Mouse (Mus musculus) liver, adult 2 months (tissue): Measurements from ENCODE around the gene Cobl. TPM values are rescaled to one million over a fixed set of nuclear protein-coding genes. Genes with fewer than 3 reads are reported as not detected.

Experiments used
- DNase-seq: peaks from one replicate; pipeline ENCODE4 v3.0.0-alpha.2; 2011; ENCODE audit warnings: low read depth, low spot score; ENCODE audit errors: extremely low read depth
- H3K27ac ChIP-seq: fragments of 200-500 bp; replicated peaks from 2 replicates; pipeline ENCODE4 v1.5.1; 2012; ENCODE audit warnings: low read depth, mild to moderate bottlenecking, control low read depth, inconsistent platforms, low read length; ENCODE audit not compliant: insufficient read depth
- H3K27me3 ChIP-seq: fragments of 200-500 bp; 2 replicates; pipeline ENCODE4 v1.6.1; 2012; ENCODE audit warnings: mild to moderate bottlenecking, moderate library complexity, low read length, inconsistent platforms; ENCODE audit not compliant: control insufficient read depth, insufficient read depth
- H3K36me3 ChIP-seq: fragments of 200-500 bp; 2 replicates; pipeline ENCODE4 v1.6.1; 2012; ENCODE audit warnings: low read length, inconsistent platforms; ENCODE audit not compliant: control insufficient read depth, insufficient read depth
- H3K4me1 ChIP-seq: fragments of 200-500 bp; 2 replicates; pipeline ENCODE4 v1.6.1; 2011; ENCODE audit warnings: low read length; ENCODE audit not compliant: control insufficient read depth, insufficient read depth
- H3K4me3 ChIP-seq: fragments of 200-500 bp; 2 replicates; pipeline ENCODE4 v1.5.1; 2011; ENCODE audit warnings: low read depth, mild to moderate bottlenecking, control low read depth, low read length, moderate library complexity; ENCODE audit not compliant: insufficient read depth
- H3K79me2 ChIP-seq: fragments of 200-500 bp; 2 replicates; pipeline ENCODE4 v1.6.1; 2012; ENCODE audit warnings: inconsistent platforms, mild to moderate bottlenecking, low read length, moderate library complexity; ENCODE audit not compliant: control insufficient read depth, insufficient read depth
- H3K9ac ChIP-seq: fragments of 200-500 bp; 2 replicates; pipeline ENCODE4 v1.6.1; 2012; ENCODE audit warnings: low read depth, mild to moderate bottlenecking, control low read depth, inconsistent platforms, low read length
- CTCF ChIP-seq: fragments of 200-500 bp; IDR thresholded peaks from 2 replicates; pipeline ENCODE4 v1.5.1; 2011; ENCODE audit warnings: low read depth, low read length, control low read depth
- POLR2A ChIP-seq: fragments of 200-500 bp; IDR thresholded peaks from 2 replicates; pipeline ENCODE4 v1.6.1; 2011; ENCODE audit warnings: low read length, control low read depth; ENCODE audit not compliant: insufficient read depth; ENCODE audit errors: extremely low read depth
- WGBS: fragments of 180-500 bp; shearing (Covaris S2); methylation state at CpG from one replicate; pipeline ENCODE4 v1.1.7; 2018; 5-methylcytosine and 5-hydroxymethylcytosine counted together
- polyA plus RNA-seq: library from polyadenylated mRNA; depleted of rRNA; stranded (reverse); fragments of >200 nt; gene quantifications from 2 replicates; pipeline ENCODE4 v1.2.3, GENCODE M21; 2012
- total RNA-seq: library from RNA; depleted of rRNA; stranded (reverse); fragments of >200 nt; gene quantifications from 2 replicates; pipeline ENCODE4 v1.2.3, GENCODE M21; 2014

Gene Cobl
- total and polyA plus RNA-seq, 2 experiments: 4.2 to 5.7 TPM

GRCm38 (mm10) chr11:12359336-12360000 is 105.3 kb downstream of the Cobl start:
- no peak for TF ChIP-seq POLR2A
- peak; percentile 32; the same call in 1 of the 2 replicates for TF ChIP-seq CTCF
- peak; percentile 21 for DNase-seq

GRCm38 (mm10) chr11:12358602-12359001 is 106.2 kb downstream of the Cobl start:
- no peak overlapping the region for H3K9ac ChIP-seq
- H3K79me2 ChIP-seq: no peaks in the 10 kb centered on the region
- no peaks in the 10 kb centered on the region for H3K27me3 ChIP-seq
- H3K36me3 ChIP-seq: peaks cover 2% of the 10 kb centered on the region; the same call in 1 of the 2 replicates
- H3K4me1 ChIP-seq: no peaks in the 10 kb centered on the region
- WGBS: 84% methylated on average over 4 of the region's 4 CpGs
- no peak for DNase-seq
- TF ChIP-seq CTCF (no peak), POLR2A (no peak)
- H3K27ac ChIP-seq: no peak overlapping the region
- no peak overlapping the region for H3K4me3 ChIP-seq

More at GRCm38 (mm10) chr11:12359336-12360000, 105.3 kb downstream of the Cobl start:
- Histone ChIP-seq H3K27me3 (no peaks in the 10 kb centered on the region), H3K4me1 (no peaks in the 10 kb centered on the region), H3K9ac (no peak overlapping the region), H3K79me2 (no peaks in the 10 kb centered on the region), H3K36me3 (peaks cover 4% of the 10 kb centered on the region; the same call in 1 of the 2 replicates), H3K27ac (no peak overlapping the region), H3K4me3 (no peak overlapping the region)
- WGBS: 67% methylated on average over 2 of the region's 2 CpGs

DNA sequence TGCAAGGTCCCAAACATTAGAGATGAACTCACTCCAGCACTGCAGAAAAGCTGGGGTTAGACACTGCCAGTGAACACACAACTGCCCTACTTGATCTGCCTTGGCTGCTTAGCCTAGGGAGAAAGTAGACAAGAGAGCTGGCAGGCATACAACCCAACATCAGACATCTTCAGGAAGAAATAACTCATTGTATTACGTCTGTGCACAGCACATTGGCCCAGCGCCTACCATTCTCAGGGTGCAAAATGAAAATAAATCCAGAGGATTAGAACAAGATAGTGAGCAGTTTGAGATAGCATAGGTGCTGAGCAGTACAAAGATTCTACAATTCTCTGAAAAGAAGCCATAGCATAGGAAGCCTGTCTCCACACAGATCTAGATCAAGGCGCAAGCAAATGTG is 109.1 kb downstream of the Cobl start:
- H3K4me3 ChIP-seq: no peak overlapping the region
- H3K27me3 ChIP-seq: no peaks in the 10 kb centered on the region
- no peak overlapping the region for H3K27ac ChIP-seq
- no peaks in the 10 kb centered on the region for H3K36me3 ChIP-seq
- no peak overlapping the region for H3K9ac ChIP-seq
- H3K4me1 ChIP-seq: no peaks in the 10 kb centered on the region
- no peaks in the 10 kb centered on the region for H3K79me2 ChIP-seq
- TF ChIP-seq POLR2A (no peak), CTCF (no peak)
- DNase-seq: no peak
- 77% methylated on average over 3 of the region's 3 CpGs for WGBS

DNA sequence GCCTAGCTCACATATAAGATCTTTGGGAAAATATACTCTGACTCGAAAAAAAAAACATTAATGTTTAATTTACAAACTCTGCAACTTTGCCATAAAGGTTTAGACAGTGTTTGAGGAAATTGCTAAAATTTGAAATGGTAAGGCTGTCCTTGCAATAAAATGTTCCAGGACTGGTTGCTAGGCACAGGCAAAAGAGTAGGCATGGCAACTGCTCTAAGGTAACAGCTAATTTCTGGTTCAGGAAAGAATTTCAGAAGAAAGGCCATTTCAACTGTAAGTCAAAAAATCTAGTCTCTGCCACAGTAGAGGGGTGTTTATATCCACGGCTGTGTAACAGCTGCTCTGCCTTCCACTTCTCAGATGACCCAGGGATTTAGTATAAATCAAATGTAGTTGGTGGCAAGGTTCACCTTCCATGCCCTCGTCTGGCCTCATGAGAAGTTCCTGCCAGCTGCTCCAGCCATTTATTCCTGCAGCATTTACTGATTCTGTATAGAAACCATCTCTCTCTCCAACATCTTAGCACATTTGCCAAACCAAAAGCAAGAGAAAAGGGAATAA is 113.7 kb downstream of the Cobl start:
- WGBS: 89% methylated on average over 3 of the region's 3 CpGs
- Histone ChIP-seq H3K9ac (no peak overlapping the region), H3K36me3 (no peaks in the 10 kb centered on the region), H3K79me2 (no peaks in the 10 kb centered on the region), H3K4me3 (no peak overlapping the region), H3K27ac (no peak overlapping the region), H3K27me3 (no peaks in the 10 kb centered on the region), H3K4me1 (no peaks in the 10 kb centered on the region)
- no peak for TF ChIP-seq POLR2A
- no peak for TF ChIP-seq CTCF
- no peak for DNase-seq

DNA sequence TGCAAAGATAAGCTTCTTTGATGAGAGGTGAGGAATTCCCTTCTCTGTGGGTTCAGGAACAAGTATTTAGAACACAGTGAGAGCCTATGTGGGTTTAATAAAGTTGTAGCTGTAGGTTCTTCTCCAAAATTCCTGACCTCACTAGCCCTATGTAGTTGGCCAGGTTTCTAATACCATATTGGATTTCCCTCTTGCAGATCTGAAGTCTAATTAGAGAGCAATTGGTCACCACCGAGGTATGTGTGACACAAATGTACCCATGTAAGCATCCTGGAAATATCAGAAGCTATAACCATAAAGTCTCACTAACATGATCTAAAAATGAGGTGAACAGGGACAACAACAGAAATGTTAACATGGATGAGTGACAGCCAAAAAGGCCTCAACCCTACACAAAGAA is 114.7 kb downstream of the Cobl start:
- H3K36me3 ChIP-seq: no peaks in the 10 kb centered on the region
- WGBS: 100% methylated on average over 1 of the region's 1 CpGs
- H3K79me2 ChIP-seq: no peaks in the 10 kb centered on the region
- no peak overlapping the region for H3K4me3 ChIP-seq
- H3K27ac ChIP-seq: no peak overlapping the region
- no peaks in the 10 kb centered on the region for H3K4me1 ChIP-seq
- TF ChIP-seq CTCF: no peak
- no peak for TF ChIP-seq POLR2A
- no peaks in the 10 kb centered on the region for H3K27me3 ChIP-seq
- H3K9ac ChIP-seq: no peak overlapping the region
- DNase-seq: no peak

- WGBS: 81% methylated on average over 2 of the region's 2 CpGs
- no peak for DNase-seq
- Histone ChIP-seq H3K79me2 (no peaks in the 10 kb centered on the region), H3K36me3 (peaks cover 14% of the 10 kb centered on the region; the same call in 1 of the 2 replicates), H3K27ac (no peak overlapping the region), H3K27me3 (no peaks in the 10 kb centered on the region), H3K4me3 (no peak overlapping the region), H3K4me1 (no peaks in the 10 kb centered on the region), H3K9ac (no peak overlapping the region)
- TF ChIP-seq CTCF: no peak
- TF ChIP-seq POLR2A: no peak
Observed at GRCm38 (mm10) chr11:12346486-12346885, 118.3 kb downstream of the Cobl start.
